Mouse (Mus musculus): ENCODE results near the gene Atxn7l2. TPM values are rescaled to one million over a fixed set of nuclear protein-coding genes. Genes with fewer than 3 reads are reported as not detected.

The Atxn7l2 gene
- polyA plus RNA-seq, 1 experiment from 2014 or later = 18.1 TPM

- Histone ChIP-seq H3K36me3 (no peaks in the 10 kb centered on the region), H3K27me3 (ENCODE audit: low read depth, poor library complexity, severe bottlenecking) (no peaks in the 10 kb centered on the region), H3K9me3 (replicated peaks) (no peaks in the 10 kb centered on the region), H3K4me3 (no peak overlapping the region), H3K4me1 (peaks cover 34% of the 10 kb centered on the region), H3K27ac (replicated peaks) (peak overlapping the region; percentile 82)
- DNase-seq (ENCODE audit: low spot score) = no peak
- 57% methylated on average over 9 of the region's 9 CpGs for WGBS
Measured at GRCm38 (mm10) chr3:108158383-108159037, 52.2 kb downstream of the Atxn7l2 start.

GRCm38 (mm10) chr3:108154656-108155055, 56.1 kb downstream of the Atxn7l2 start, which contains the start of gene Gpr61:
Gene Gpr61, minus strand, starts transcription at chr3:108154882.
- peak within 1 kb of the TSS; percentile 42; the same call in 1 of the 2 replicates for H3K27ac ChIP-seq (replicated peaks)
- H3K9me3 ChIP-seq (replicated peaks) = no peaks in the 10 kb centered on the region
- H3K36me3 ChIP-seq = no peaks in the 10 kb centered on the region
- no peak for DNase-seq (ENCODE audit: low spot score)
- H3K4me3 ChIP-seq = no peak within 1 kb of the TSS
- H3K27me3 ChIP-seq (ENCODE audit: low read depth, poor library complexity, severe bottlenecking) = no peaks in the 10 kb centered on the region
- WGBS = 55% methylated on average over 4 of the region's 4 CpGs
- H3K4me1 ChIP-seq = peaks cover 34% of the 10 kb centered on the region

GRCm38 (mm10) chr3:108152290-108152689, 58.4 kb downstream of the Atxn7l2 start:
- H3K9me3 ChIP-seq (replicated peaks) = no peaks in the 10 kb centered on the region
- H3K4me1 ChIP-seq = peaks cover 20% of the 10 kb centered on the region
- no peaks in the 10 kb centered on the region for H3K27me3 ChIP-seq (ENCODE audit: low read depth, poor library complexity, severe bottlenecking)
- DNase-seq (ENCODE audit: low spot score) = no peak
- no peaks in the 10 kb centered on the region for H3K36me3 ChIP-seq
- no peak overlapping the region for H3K4me3 ChIP-seq
- no peak overlapping the region for H3K27ac ChIP-seq (replicated peaks)
- 94% methylated on average over 3 of the region's 3 CpGs for WGBS

Other genes with a start within 250 kb of the Atxn7l2 start
- gene Gstm3, start 241.7 kb downstream of the Atxn7l2 start, polyA plus RNA-seq (2016; fragmentation: Nextera tagmentation; extraction: Ambion mirVana) = not detected in 2 replicates
- gene Gstm2, start 224.5 kb downstream of the Atxn7l2 start, polyA plus RNA-seq (2016; fragmentation: Nextera tagmentation; extraction: Ambion mirVana) = 11.6 and 12.6 TPM in 2 replicates
- 34.1 and 35.0 TPM in 2 replicates for gene Gstm1, start 193.0 kb downstream of the Atxn7l2 start, polyA plus RNA-seq (2016; fragmentation: Nextera tagmentation; extraction: Ambion mirVana)
- 12.4 and 14.1 TPM in 2 replicates for gene Gstm4, start 166.0 kb downstream of the Atxn7l2 start, polyA plus RNA-seq (2016; fragmentation: Nextera tagmentation; extraction: Ambion mirVana)
- gene Ampd2, start 124.3 kb downstream of the Atxn7l2 start, polyA plus RNA-seq (2016; fragmentation: Nextera tagmentation; extraction: Ambion mirVana) = 60.0 and 63.8 TPM in 2 replicates
- 0.72 and 1.5 TPM in 2 replicates for gene Gnat2, start 118.1 kb downstream of the Atxn7l2 start, polyA plus RNA-seq (2016; fragmentation: Nextera tagmentation; extraction: Ambion mirVana)
- gene Gnai3, start 64.8 kb downstream of the Atxn7l2 start, polyA plus RNA-seq (2016; fragmentation: Nextera tagmentation; extraction: Ambion mirVana) = 204 and 211 TPM in 2 replicates
- 0.33 and 0.41 TPM in 2 replicates for gene Gpr61, start 56.1 kb downstream of the Atxn7l2 start, polyA plus RNA-seq (2016; fragmentation: Nextera tagmentation; extraction: Ambion mirVana)
- 4.1 and 4.5 TPM in 2 replicates for gene Amigo1, start 24.6 kb downstream of the Atxn7l2 start, polyA plus RNA-seq (2016; fragmentation: Nextera tagmentation; extraction: Ambion mirVana)
- 4.9 and 5.0 TPM in 2 replicates for gene Cyb561d1, start 9.7 kb downstream of the Atxn7l2 start, polyA plus RNA-seq (2016; fragmentation: Nextera tagmentation; extraction: Ambion mirVana)
- 0.42 and 0.88 TPM in 2 replicates for gene Sypl2, start 15.7 kb upstream of the Atxn7l2 start, polyA plus RNA-seq (2016; fragmentation: Nextera tagmentation; extraction: Ambion mirVana)
- 299 and 349 TPM in 2 replicates for gene Psma5, start 46.0 kb upstream of the Atxn7l2 start, polyA plus RNA-seq (2016; fragmentation: Nextera tagmentation; extraction: Ambion mirVana)
- 10.8 and 15.6 TPM in 2 replicates for gene Sort1, start 73.1 kb upstream of the Atxn7l2 start, polyA plus RNA-seq (2016; fragmentation: Nextera tagmentation; extraction: Ambion mirVana)
- gene Mybphl, start 154.0 kb upstream of the Atxn7l2 start, polyA plus RNA-seq (2016; fragmentation: Nextera tagmentation; extraction: Ambion mirVana) = 0.09 TPM in 1 of 2 replicates, not detected in the other
- 93.3 and 105 TPM in 2 replicates for gene Psrc1, start 172.9 kb upstream of the Atxn7l2 start, polyA plus RNA-seq (2016; fragmentation: Nextera tagmentation; extraction: Ambion mirVana)
- gene Celsr2, start 204.6 kb upstream of the Atxn7l2 start, polyA plus RNA-seq (2016; fragmentation: Nextera tagmentation; extraction: Ambion mirVana) = 53.7 and 67.5 TPM in 2 replicates
- 179 and 187 TPM in 2 replicates for gene Sars, start 234.3 kb upstream of the Atxn7l2 start, polyA plus RNA-seq (2016; fragmentation: Nextera tagmentation; extraction: Ambion mirVana)